Mouse (Mus musculus): Measurements from ENCODE around the gene Pou6f1. TPM values are rescaled to one million over a fixed set of nuclear protein-coding genes. Genes with fewer than 3 reads are reported as not detected.

Gene Pou6f1
- total RNA-seq, 2 experiments from 2014 or later: 20.9 to 21.6 TPM

DNA sequence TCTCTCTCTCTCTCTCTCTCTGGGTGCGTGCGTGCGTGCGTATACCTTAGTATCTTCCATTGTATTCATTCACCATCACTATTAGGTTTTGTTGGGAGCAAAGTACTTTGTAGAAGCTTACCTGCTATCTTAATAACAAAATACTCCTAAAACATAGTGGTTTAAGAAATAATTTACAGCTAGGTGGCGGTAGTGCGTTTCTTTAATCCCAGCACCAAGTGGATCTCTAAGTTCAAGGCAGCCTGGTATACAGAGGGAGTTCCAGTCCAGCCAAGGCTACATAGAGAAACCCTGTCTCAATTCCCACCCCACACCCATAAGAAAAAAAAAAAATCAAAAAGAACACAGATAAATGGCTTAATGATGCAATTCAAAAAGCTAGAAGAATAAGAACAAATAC lies 61.9 kb downstream of the Pou6f1 start:
- intact Hi-C loops (cut with DNase I): loop anchor here (1.0 to 2.0 kb wide), 2 partner anchors 75 to 145 kb away; no protein-coding TSS in a partner anchor

GRCm38 (mm10) chr15:100527900-100528299 lies 71.9 kb downstream of the Pou6f1 start:
- no peak for DNase-seq
- intact Hi-C loops (cut with DNase I): no loop called here

More for the DNA sequence above, 61.9 kb downstream of the Pou6f1 start:
- peak; percentile 45 to 55 for DNase-seq

DNA sequence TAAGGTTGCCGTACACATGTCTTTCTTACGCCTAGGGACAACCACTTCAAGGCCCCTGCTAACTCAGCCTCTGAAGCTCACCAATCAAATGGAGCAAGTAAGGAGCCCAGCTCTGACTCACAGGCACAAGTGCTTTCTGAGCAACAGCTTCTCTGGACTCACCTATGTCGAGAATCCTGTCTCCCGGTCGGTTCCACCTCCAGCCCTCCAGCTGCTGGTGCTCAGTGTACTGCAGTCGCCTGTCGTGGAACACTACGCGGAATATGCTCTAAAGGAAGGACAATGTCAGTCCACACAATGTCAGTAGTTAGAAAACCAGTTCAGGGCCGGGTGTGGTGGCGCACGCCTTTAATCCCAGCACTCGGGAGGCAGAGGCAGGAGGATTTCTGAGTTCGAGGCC lies 74.4 kb downstream of the Pou6f1 start:
- no peak for DNase-seq
- intact Hi-C loops (cut with DNase I): no loop called here

Small RNAs within 50 kb of the gene (microRNA-seq; reads per million reads assigned to microRNA genes)
- 0 to 0.24 reads per million in 2 experiments for gene Mir6961

Other genes with a start within 250 kb of the Pou6f1 start
- not detected for gene Methig1, start 246.8 kb downstream of the Pou6f1 start, total RNA-seq (2021)
- under 1 TPM; 0.45 to 0.53 TPM for gene Mettl7a2, start 246.8 kb downstream of the Pou6f1 start, total RNA-seq (2021)
- gene Higd1c, start 235.4 kb downstream of the Pou6f1 start, total RNA-seq (2021): not detected
- not detected for gene Gm5475, start 177.8 kb downstream of the Pou6f1 start, total RNA-seq (2021)
- gene Slc11a2, start 174.9 kb downstream of the Pou6f1 start, total RNA-seq (2021): 10 to 100 TPM; 45.0 to 46.7 TPM
- gene Letmd1, start 131.0 kb downstream of the Pou6f1 start, total RNA-seq (2021): 10 to 100 TPM; 22.3 to 44.6 TPM
- 1 to 10 TPM; 2.8 to 5.0 TPM for gene Csrnp2, start 104.5 kb downstream of the Pou6f1 start, total RNA-seq (2021)
- 10 to 100 TPM; 13.3 to 15.0 TPM for gene Tfcp2, start 48.0 kb downstream of the Pou6f1 start, total RNA-seq (2021)
- gene Dazap2, start 15.4 kb upstream of the Pou6f1 start, total RNA-seq (2021): 100 to 1,000 TPM; 176 to 183 TPM
- gene Smagp, start 37.0 kb upstream of the Pou6f1 start, total RNA-seq (2021): 10 to 100 TPM; 20.5 to 25.8 TPM
- gene Bin2, start 69.6 kb upstream of the Pou6f1 start, total RNA-seq (2021): 1 to 10 TPM; 1.4 to 2.2 TPM
- 1 to 10 TPM in 1 of 2 experiments, under 1 TPM in 1; 0.53 to 1.1 TPM for gene Cela1, start 87.9 kb upstream of the Pou6f1 start, total RNA-seq (2021)
- 1 to 10 TPM; 1.7 TPM for gene Galnt6, start 129.4 kb upstream of the Pou6f1 start, total RNA-seq (2021)
- 1 to 10 TPM; 2.6 to 7.8 TPM for gene Slc4a8, start 161.8 kb upstream of the Pou6f1 start, total RNA-seq (2021)

Data from heart, postnatal 10 days (tissue).